Mouse (Mus musculus) lung, embryonic 14.5 days (tissue): Measurements from ENCODE around the gene Aasdh. TPM values are rescaled to one million over a fixed set of nuclear protein-coding genes. Genes with fewer than 3 reads are reported as not detected.
A peak's percentile ranks its signal among the peaks of the same experiment; 100 is the strongest.

Source experiments
- ATAC-seq: fragments of 200-750 bp; cut with Nextera tagmentation; 2 replicates; pipeline ENCODE4 v1.8.0; 2017; ENCODE audit warnings: mild to moderate bottlenecking, moderate TSS enrichment, moderate library complexity; ENCODE audit not compliant: insufficient read depth
- DNase-seq: peaks from one replicate; pipeline ENCODE4 v3.0.0-alpha.2; 2015
- H3K27ac ChIP-seq: fragments of 300-500 bp; sonication (generic); 2 replicates; pipeline ENCODE4 v1.5.1; 2014; ENCODE audit warnings: low read depth, mild to moderate bottlenecking, moderate library complexity
- H3K27me3 ChIP-seq: fragments of 300-500 bp; sonication (generic); 2 replicates; pipeline ENCODE4 v1.6.1; 2014; ENCODE audit warnings: low read length, control low read depth; ENCODE audit not compliant: insufficient read depth
- H3K36me3 ChIP-seq: fragments of 300-500 bp; sonication (generic); 2 replicates; pipeline ENCODE4 v1.6.1; 2014; ENCODE audit warnings: control low read depth; ENCODE audit not compliant: insufficient read depth
- H3K4me1 ChIP-seq: fragments of 300-500 bp; sonication (generic); 2 replicates; pipeline ENCODE4 v1.6.1; 2014; ENCODE audit warnings: antibody characterized with exemption, control low read depth; ENCODE audit not compliant: insufficient read depth
- H3K4me2 ChIP-seq: fragments of 300-500 bp; sonication (generic); 2 replicates; pipeline ENCODE4 v1.6.1; 2014; ENCODE audit warnings: mild to moderate bottlenecking
- H3K4me3 ChIP-seq: fragments of 300-500 bp; sonication (generic); 2 replicates; pipeline ENCODE4 v1.5.1; 2014; ENCODE audit warnings: low read depth, low read length
- H3K9ac ChIP-seq: fragments of 300-500 bp; sonication (generic); 2 replicates; pipeline ENCODE4 v1.6.1; 2014
- H3K9me3 ChIP-seq: fragments of 300-500 bp; sonication (generic); 2 replicates; pipeline ENCODE4 v1.6.1; 2016; ENCODE audit warnings: low read depth, low read length, control low read depth
- CTCF ChIP-seq: IDR thresholded peaks from 2 replicates; pipeline ENCODE4 v1.5.1; 2016; ENCODE audit warnings: antibody characterized with exemption, low read depth
- WGBS: fragments of 180-500 bp; shearing (Covaris S2); extraction: QIAGEN DNeasy Blood & Tissue Kit; methylation state at CpG from one replicate; pipeline ENCODE4 v1.1.7; 2014; 5-methylcytosine and 5-hydroxymethylcytosine counted together
- polyA plus RNA-seq: library from polyadenylated mRNA; unstranded; fragments of >200 nt; fragmentation: Nextera tagmentation; extraction: Ambion mirVana; gene quantifications from 2 replicates; pipeline ENCODE4 v1.2.1, GENCODE M21; 2014

Gene Aasdh
- polyA plus RNA-seq, 1 experiment from 2014 or later: 20.4 TPM

- no peak for TF ChIP-seq CTCF
- H3K4me3 ChIP-seq: peak overlapping the region; percentile 40
- WGBS: 13% methylated on average over 62 of the region's 62 CpGs
- peaks cover 33% of the 10 kb centered on the region for H3K27me3 ChIP-seq
- DNase-seq: peak; percentile 42
- no peaks in the 10 kb centered on the region for H3K9me3 ChIP-seq
- peak overlapping the region; percentile 72 for H3K4me2 ChIP-seq
- peaks cover 7% of the 10 kb centered on the region; the same call in 1 of the 2 replicates for H3K4me1 ChIP-seq
- H3K36me3 ChIP-seq: 0 out of 2 replicates have a peak, but pooled peaks cover 4% of the 10 kb centered on the region
- H3K27ac ChIP-seq: no peak overlapping the region
- H3K9ac ChIP-seq: peak overlapping the region; percentile 46
- ATAC-seq: peak; percentile 29; the same call in 1 of the 2 replicates
These were observed 48.0 kb downstream of the Aasdh start for GRCm38 (mm10) chr5:76857103-76858015.

- H3K4me1 ChIP-seq: peaks cover 7% of the 10 kb centered on the region; the same call in 1 of the 2 replicates
- H3K36me3 ChIP-seq: 0 out of 2 replicates have a peak, but pooled peaks cover 4% of the 10 kb centered on the region
- peak overlapping the region; percentile 40 for H3K4me3 ChIP-seq
- 18% methylated on average over 25 of the region's 25 CpGs for WGBS
- H3K9me3 ChIP-seq: no peaks in the 10 kb centered on the region
- H3K4me2 ChIP-seq: peak overlapping the region; percentile 72
- H3K27ac ChIP-seq: no peak overlapping the region
- ATAC-seq: no peak
- peaks cover 33% of the 10 kb centered on the region for H3K27me3 ChIP-seq
- peak; percentile 48 for DNase-seq
- TF ChIP-seq CTCF: no peak
- no peak overlapping the region for H3K9ac ChIP-seq
These were observed 49.3 kb downstream of the Aasdh start for GRCm38 (mm10) chr5:76855829-76856600.

GRCm38 (mm10) chr5:76853549-76853948 is 51.8 kb downstream of the Aasdh start:
- Histone ChIP-seq H3K9me3 (no peaks in the 10 kb centered on the region), H3K9ac (no peak overlapping the region), H3K4me1 (0 out of 2 replicates have a peak, but pooled peaks cover 3% of the 10 kb centered on the region), H3K27me3 (peaks cover 33% of the 10 kb centered on the region), H3K27ac (no peak overlapping the region), H3K4me2 (no peak overlapping the region), H3K36me3 (0 out of 2 replicates have a peak, but pooled peaks cover 8% of the 10 kb centered on the region), H3K4me3 (no peak overlapping the region)
- WGBS: 14% methylated on average over 10 of the region's 10 CpGs
- peak; percentile 93 for DNase-seq
- TF ChIP-seq CTCF: peak; percentile 96
- ATAC-seq: peak; percentile 86

- H3K9ac ChIP-seq: no peak overlapping the region
- no peak overlapping the region for H3K4me3 ChIP-seq
- H3K4me2 ChIP-seq: no peak overlapping the region
- no peaks in the 10 kb centered on the region for H3K9me3 ChIP-seq
- no peaks in the 10 kb centered on the region for H3K4me1 ChIP-seq
- WGBS: 55% methylated on average over 4 of the region's 4 CpGs
- 0 out of 2 replicates have a peak, but pooled peaks cover 4% of the 10 kb centered on the region for H3K36me3 ChIP-seq
- no peak for DNase-seq
- peaks cover 11% of the 10 kb centered on the region; the same call in 1 of the 2 replicates for H3K27me3 ChIP-seq
- no peak overlapping the region for H3K27ac ChIP-seq
- ATAC-seq: no peak
- TF ChIP-seq CTCF: no peak
These were observed 54.0 kb downstream of the Aasdh start for GRCm38 (mm10) chr5:76851316-76851715.

GRCm38 (mm10) chr5:76847106-76847505 is 58.2 kb downstream of the Aasdh start:
- TF ChIP-seq CTCF: no peak
- H3K9me3 ChIP-seq: no peaks in the 10 kb centered on the region
- DNase-seq: no peak
- 0 out of 2 replicates have a peak, but pooled peaks cover 4% of the 10 kb centered on the region for H3K36me3 ChIP-seq
- H3K27me3 ChIP-seq: no peaks in the 10 kb centered on the region
- H3K4me3 ChIP-seq: no peak overlapping the region
- H3K4me2 ChIP-seq: no peak overlapping the region
- no peak overlapping the region for H3K9ac ChIP-seq
- 78% methylated on average over 6 of the region's 6 CpGs for WGBS
- no peak overlapping the region for H3K27ac ChIP-seq
- H3K4me1 ChIP-seq: no peaks in the 10 kb centered on the region
- no peak for ATAC-seq

- no peak overlapping the region for H3K4me2 ChIP-seq
- H3K9me3 ChIP-seq: no peaks in the 10 kb centered on the region
- no peak overlapping the region for H3K27ac ChIP-seq
- 73% methylated on average over 14 of the region's 14 CpGs for WGBS
- TF ChIP-seq CTCF: no peak
- H3K27me3 ChIP-seq: no peaks in the 10 kb centered on the region
- DNase-seq (no peak), ATAC-seq (no peak)
- H3K9ac ChIP-seq: no peak overlapping the region
- no peak overlapping the region for H3K4me3 ChIP-seq
- H3K4me1 ChIP-seq: no peaks in the 10 kb centered on the region
- H3K36me3 ChIP-seq: 0 out of 2 replicates have a peak, but pooled peaks cover 1% of the 10 kb centered on the region
These were observed 60.6 kb downstream of the Aasdh start for GRCm38 (mm10) chr5:76844618-76845186.
